Mouse (Mus musculus): ENCODE results near the gene Serac1. TPM values are rescaled to one million over a fixed set of nuclear protein-coding genes. Genes with fewer than 3 reads are reported as not detected.

Gene Serac1
- total RNA-seq (2021), result 10 to 100 TPM; 16.1 to 21.3 TPM

DNA sequence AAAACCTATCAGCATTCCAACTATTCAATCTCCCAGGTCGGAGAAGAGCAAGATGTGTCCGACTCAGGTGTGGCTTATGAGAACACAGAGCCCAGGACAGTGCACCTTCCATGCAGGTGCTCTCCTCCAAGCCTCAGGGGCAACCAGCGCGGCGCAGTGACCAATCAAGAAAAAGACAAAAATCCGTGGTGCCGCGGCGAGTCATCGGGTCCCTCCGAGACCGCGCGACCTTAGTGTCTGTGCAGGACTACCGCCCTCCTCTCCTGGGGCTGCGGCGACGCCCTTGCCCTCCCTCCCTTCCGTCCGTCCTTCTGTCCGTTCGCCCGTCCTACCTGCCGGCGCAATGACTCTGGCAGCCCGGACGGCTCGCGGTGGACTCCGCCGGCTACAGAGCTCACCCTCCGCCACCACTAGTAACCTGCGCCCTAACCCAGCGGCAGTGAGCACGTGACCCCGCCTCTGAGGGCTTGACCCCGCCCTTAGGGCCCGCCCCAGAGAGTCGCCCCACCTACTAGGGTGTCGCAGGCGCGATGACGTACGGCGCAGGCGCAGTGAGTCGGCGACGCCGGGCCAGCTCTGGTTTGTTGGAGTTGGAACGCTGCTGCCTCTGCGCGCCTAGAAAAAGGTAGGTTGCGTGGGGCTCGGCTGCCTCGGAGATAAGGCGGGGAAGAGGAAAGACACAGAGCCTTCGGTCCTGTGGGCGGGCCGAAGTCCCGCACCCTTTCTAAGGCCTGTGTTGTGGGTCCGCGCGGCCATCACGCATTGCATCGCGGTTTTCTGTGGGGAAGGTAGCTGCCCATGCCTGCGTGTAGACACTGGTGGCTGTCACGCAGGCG lies at the start of gene Serac1, which contains the start of gene Gtf2h5:
Gene Serac1, minus strand, starts transcription at position 455 of the 836 bp plus-strand sequence.
Gene Gtf2h5, plus strand, starts transcription at position 500 of the 836 bp plus-strand sequence.
- intact Hi-C loops (cut with DNase I), result no loop called here
- peak; percentile 98 to 99 for DNase-seq (ENCODE audit: low spot score in 2 of 2)

- DNase-seq (ENCODE audit: low spot score in 2 of 2), result no peak
- intact Hi-C loops (cut with DNase I), result no loop called here
Observed at GRCm38 (mm10) chr17:6128039-6128438, 48.5 kb upstream of the Serac1 start.

- no peak for DNase-seq (ENCODE audit: low spot score in 2 of 2)
- intact Hi-C loops (cut with DNase I), result no loop called here
Observed at GRCm38 (mm10) chr17:6125441-6125840, 45.9 kb upstream of the Serac1 start.

- no peak for DNase-seq (ENCODE audit: low spot score in 2 of 2)
- intact Hi-C loops (cut with DNase I), result no loop called here
Observed at GRCm38 (mm10) chr17:6123776-6124175, 44.2 kb upstream of the Serac1 start.

DNA sequence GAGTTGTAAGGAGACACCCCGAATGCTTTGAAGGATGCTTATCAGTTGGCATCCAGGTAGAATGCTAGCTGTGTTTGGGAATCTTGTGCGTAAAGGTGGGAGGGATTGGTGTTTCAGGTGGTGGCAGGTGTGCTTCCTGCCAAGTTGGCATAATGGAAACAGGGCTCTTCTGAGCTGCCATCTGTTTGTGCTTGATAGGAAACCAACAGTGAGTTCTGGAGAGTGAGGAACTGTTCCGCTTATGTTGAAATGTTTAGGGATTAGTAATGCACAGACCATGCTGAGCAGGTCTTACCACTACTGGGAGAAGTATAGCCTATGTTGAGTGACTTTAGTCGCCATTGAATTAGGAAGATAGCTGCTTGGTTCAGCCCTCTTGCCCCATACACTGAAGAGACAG lies 39.3 kb upstream of the Serac1 start:
- intact Hi-C loops (cut with DNase I), result no loop called here

DNA sequence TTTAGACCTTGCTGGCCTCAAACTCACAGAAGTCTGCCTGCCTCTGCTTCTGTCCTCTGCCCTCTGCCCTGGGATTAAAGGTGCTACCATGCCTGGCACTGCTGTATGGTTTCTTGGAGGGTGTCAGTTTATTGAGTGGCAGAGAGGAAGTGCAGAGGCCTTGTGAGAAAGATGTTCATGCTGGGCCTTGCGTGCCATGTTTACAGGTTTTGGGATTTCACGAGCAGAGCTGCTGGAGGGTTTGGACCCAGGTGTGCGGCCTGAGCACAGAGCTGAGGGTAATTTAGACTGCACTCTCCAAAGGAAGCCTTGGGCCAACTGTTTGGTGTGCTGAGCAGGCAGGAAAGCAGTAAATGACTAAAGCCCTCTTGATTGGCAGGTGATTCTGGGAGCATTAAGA lies 38.4 kb upstream of the Serac1 start:
- intact Hi-C loops (cut with DNase I), result no loop called here

More for the DNA sequence above, 39.3 kb upstream of the Serac1 start:
- DNase-seq (ENCODE audit: low spot score in 2 of 2), result no peak

DNA sequence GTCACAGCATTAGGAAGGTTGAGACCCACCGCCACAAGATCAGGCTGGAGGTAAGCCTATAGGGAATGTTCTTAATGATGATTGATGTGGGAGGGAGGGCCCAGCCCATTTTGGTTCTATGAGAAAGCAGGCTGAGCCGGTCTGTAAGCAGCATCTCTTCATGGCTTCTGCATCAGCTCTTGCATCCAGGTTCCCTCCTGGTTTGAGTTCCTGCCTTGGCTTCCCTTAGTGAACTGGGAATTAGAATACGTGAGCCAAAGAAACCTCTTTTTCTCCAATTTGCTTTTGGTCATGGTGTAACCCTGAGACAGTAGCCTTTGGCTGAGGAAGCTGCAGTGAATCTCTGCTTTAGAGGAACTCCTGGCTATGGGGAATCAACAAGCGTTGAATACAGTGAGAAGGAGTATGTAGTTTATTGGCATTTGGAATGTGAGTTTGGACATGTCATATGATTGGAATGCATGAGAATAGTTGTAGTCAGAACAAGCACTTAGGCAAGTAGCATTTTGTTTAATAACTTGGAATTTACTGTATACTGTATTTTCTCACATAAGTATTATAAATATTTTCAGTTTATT lies 37.7 kb upstream of the Serac1 start:
- intact Hi-C loops (cut with DNase I), result no loop called here

More for the DNA sequence above, 38.4 kb upstream of the Serac1 start:
- no peak for DNase-seq (ENCODE audit: low spot score in 2 of 2)

DNA sequence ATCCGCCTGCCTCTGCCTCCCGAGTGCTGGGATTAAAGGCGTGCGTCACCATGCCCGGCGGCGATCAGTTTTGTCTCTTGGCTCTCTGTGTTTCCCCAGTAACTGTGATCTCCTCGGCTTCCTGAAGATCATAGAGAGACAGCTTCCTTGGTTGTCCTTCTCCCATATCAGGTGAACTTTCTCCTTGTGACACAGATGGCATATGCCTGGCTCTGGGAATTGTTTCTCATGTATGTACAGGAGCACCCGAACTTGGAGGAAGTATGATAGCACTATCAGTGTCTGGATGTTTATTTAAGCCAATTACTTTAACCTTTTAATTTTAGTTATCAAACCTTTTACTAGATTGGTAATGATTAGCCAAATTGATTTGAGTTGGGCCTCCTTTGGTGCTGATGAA lies 35.5 kb upstream of the Serac1 start:
- DNase-seq (ENCODE audit: low spot score in 2 of 2), result no peak
- intact Hi-C loops (cut with DNase I), result no loop called here

More for the DNA sequence above, 37.7 kb upstream of the Serac1 start:
- no peak for DNase-seq (ENCODE audit: low spot score in 2 of 2)

DNA sequence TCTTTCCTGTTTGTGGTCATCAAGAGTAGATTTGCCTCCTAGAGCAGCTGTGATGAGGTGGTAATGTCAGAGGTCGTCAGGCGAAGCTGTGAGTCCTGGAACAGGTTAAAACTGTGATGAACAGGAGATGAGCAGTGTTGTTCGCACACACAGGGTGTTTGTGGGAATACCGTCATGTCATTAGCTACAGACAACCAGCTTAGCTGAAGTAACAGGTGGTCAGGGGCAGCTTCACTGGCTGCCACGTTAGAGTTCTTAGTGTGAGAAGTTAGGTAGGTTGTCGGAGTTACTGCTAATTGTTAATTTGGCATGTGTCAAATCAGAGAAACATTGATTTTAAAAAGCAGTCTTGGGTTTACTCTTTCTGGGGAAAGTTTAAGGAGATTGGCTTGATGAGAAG lies 34.1 kb upstream of the Serac1 start:
- intact Hi-C loops (cut with DNase I), result loop anchor here (5.0 kb wide), 1 partner anchor 49 kb away; no protein-coding TSS in a partner anchor
- DNase-seq (ENCODE audit: low spot score in 2 of 2), result no peak

GRCm38 (mm10) chr17:6110956-6111355 lies 31.4 kb upstream of the Serac1 start:
- no peak for DNase-seq (ENCODE audit: low spot score in 2 of 2)
- intact Hi-C loops (cut with DNase I), result loop anchor here (5.0 kb wide), 1 partner anchor 51 kb away; no protein-coding TSS in a partner anchor

DNA sequence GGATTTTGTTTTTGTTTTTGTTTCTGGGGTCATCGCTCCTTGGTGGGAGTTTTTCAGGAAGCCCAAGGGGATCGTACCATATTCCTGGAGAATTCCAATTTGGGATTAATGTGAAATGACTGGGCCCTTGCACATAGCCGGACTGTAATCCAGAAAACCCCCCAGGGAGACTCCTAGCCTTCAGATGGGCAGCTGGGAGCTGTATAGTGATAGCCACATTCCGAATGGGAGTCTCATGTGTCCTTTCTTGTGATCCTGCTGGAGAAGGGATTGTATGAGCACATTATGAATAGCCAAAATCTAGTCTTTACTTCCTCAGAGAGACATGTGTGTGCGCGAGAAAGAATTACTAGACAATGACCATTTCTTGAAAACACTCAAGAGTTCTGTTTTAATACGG lies 28.6 kb upstream of the Serac1 start:
- intact Hi-C loops (cut with DNase I), result loop anchor here (5.0 to 10.0 kb wide), 2 partner anchors 74 to 97 kb away; no protein-coding TSS in a partner anchor

DNA sequence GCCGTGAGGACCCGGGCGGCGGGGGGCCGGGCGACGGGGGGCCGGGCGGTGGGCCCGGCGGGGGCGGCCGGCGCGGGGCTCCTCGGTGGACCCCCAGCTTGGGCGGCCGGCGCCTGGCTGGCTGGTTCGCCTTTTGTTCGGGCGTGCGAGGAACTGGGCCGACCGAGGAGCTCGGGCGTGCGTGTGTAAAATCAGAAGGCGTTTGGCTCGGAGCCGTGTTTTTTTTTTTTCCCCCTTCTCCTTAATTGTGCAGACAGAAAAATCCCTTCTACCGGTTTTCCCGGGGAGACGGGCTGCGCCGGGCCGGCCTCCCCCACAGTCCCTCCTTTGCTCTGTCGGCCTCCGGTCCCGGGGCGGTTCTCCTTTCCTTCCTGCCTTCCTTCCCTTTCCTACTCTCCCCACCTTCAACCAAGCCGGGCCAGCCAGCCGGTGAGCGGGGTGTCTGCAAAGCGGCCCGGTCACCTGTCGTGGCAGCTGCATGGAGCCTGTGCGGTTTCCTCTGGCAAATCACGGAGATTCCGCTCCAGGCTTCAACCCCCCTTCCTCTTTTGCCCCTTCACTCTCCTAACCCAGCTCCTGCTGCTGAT lies 27.6 kb upstream of the Serac1 start:
- DNase-seq (ENCODE audit: low spot score in 2 of 2), result peak; percentile 58 to 60
- intact Hi-C loops (cut with DNase I), result loop anchor here (5.0 to 10.0 kb wide), 2 partner anchors 75 to 98 kb away; no protein-coding TSS in a partner anchor

More for the DNA sequence above, 28.6 kb upstream of the Serac1 start:
- no peak for DNase-seq (ENCODE audit: low spot score in 2 of 2)

DNA sequence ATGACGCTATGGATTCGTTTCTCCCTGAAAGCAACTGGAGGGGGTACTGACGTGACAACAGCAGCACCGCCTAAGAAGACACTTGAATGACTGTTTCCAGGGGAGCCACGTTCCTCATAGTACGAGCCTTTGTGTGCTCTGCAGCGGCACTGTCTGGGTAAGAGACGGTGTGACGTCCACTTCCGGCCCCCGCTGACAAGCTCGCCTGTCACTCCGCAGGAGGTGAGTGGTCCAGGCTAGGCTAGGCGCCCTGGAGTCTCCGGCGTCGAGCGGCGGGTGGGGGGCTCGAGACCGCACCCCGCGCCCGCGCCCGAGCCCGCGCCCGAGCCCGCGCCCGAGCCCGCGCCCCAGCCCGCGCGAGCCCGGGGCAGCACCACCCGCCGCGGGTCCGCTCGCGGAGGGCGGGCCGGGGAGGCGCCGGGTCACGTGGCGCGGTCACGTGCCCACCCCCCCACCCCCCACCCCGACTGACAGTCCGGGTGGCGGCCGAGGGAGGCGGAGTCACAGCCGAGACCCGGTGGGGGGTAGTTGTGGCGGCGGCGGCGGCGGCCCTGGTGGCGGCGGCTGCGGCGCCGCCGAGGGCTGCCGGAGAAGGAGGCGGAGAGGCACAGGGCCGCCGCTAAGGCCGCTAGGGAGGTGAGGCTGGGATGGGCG lies 26.9 kb upstream of the Serac1 start, which contains the start of gene Tulp4:
Gene Tulp4, plus strand, starts transcription at position 77 of the 654 bp plus-strand sequence.
- intact Hi-C loops (cut with DNase I), result loop anchor here (5.0 to 10.0 kb wide), 2 partner anchors 76 to 98 kb away; no protein-coding TSS in a partner anchor
- peak; percentile 85 for DNase-seq (ENCODE audit: low spot score in 2 of 2)

- intact Hi-C loops (cut with DNase I), result loop anchor here (10.0 kb wide), 1 partner anchor 101 kb away; no protein-coding TSS in a partner anchor
- no peak for DNase-seq (ENCODE audit: low spot score in 2 of 2)
Observed at GRCm38 (mm10) chr17:6103566-6103965, 24.0 kb upstream of the Serac1 start.

- DNase-seq (ENCODE audit: low spot score in 2 of 2), result no peak
- intact Hi-C loops (cut with DNase I), result loop anchor here (10.0 kb wide), 1 partner anchor 103 kb away; no protein-coding TSS in a partner anchor
Observed at GRCm38 (mm10) chr17:6102287-6102686, 22.7 kb upstream of the Serac1 start.

- peak; percentile 23 to 36 for DNase-seq (ENCODE audit: low spot score in 2 of 2)
- intact Hi-C loops (cut with DNase I), result no loop called here
Observed at GRCm38 (mm10) chr17:6097884-6098283, 18.3 kb upstream of the Serac1 start.

GRCm38 (mm10) chr17:6095579-6095978 lies 16.0 kb upstream of the Serac1 start:
- no peak for DNase-seq (ENCODE audit: low spot score in 2 of 2)
- intact Hi-C loops (cut with DNase I), result no loop called here

GRCm38 (mm10) chr17:6091604-6092003 lies 12.1 kb upstream of the Serac1 start:
- DNase-seq (ENCODE audit: low spot score in 2 of 2), result no peak
- intact Hi-C loops (cut with DNase I), result no loop called here

GRCm38 (mm10) chr17:6083323-6083890 lies 3.9 kb upstream of the Serac1 start:
- DNase-seq (ENCODE audit: low spot score in 2 of 2), result no peak
- intact Hi-C loops (cut with DNase I), result no loop called here

All from left cerebral cortex, postnatal 36 days (tissue).